Mouse (Mus musculus): ENCODE results near the gene Maneal.

Gene Maneal

GRCm38 (mm10) chr4:124861283-124862188, at the start of gene Maneal:
TSS of gene Maneal (minus strand) at chr4:124862171.
- ATAC-seq (ENCODE audit: low TSS enrichment), result peak; percentile 41

- no peak for ATAC-seq (ENCODE audit: low TSS enrichment)
Observed at GRCm38 (mm10) chr4:124905971-124906822, 44.2 kb upstream of the Maneal start.

GRCm38 (mm10) chr4:124905417-124905816, 43.4 kb upstream of the Maneal start:
- ATAC-seq (ENCODE audit: low TSS enrichment), result no peak

DNA sequence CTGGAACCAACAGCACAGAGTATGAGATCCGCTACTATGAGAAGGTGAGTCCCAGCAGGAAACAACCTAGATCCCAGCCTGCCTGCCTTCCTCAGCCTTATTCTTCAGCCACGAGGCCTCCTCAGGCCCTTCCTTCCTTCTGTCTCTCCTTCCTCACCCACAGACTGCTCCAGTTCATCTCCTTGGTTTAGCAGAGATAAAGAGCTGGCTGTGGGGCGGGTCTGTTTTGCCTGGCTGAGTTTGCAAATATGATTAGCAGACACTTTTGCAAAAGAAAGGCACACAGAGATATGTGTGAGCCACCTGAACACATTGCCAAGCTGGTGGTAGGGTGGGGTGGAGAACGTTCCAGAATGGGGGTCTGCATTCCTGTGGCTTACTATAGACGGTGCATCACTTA, 37.9 kb upstream of the Maneal start:
- ATAC-seq (ENCODE audit: low TSS enrichment), result no peak

- ATAC-seq (ENCODE audit: low TSS enrichment), result no peak
Observed at GRCm38 (mm10) chr4:124898428-124898827, 36.5 kb upstream of the Maneal start.

DNA sequence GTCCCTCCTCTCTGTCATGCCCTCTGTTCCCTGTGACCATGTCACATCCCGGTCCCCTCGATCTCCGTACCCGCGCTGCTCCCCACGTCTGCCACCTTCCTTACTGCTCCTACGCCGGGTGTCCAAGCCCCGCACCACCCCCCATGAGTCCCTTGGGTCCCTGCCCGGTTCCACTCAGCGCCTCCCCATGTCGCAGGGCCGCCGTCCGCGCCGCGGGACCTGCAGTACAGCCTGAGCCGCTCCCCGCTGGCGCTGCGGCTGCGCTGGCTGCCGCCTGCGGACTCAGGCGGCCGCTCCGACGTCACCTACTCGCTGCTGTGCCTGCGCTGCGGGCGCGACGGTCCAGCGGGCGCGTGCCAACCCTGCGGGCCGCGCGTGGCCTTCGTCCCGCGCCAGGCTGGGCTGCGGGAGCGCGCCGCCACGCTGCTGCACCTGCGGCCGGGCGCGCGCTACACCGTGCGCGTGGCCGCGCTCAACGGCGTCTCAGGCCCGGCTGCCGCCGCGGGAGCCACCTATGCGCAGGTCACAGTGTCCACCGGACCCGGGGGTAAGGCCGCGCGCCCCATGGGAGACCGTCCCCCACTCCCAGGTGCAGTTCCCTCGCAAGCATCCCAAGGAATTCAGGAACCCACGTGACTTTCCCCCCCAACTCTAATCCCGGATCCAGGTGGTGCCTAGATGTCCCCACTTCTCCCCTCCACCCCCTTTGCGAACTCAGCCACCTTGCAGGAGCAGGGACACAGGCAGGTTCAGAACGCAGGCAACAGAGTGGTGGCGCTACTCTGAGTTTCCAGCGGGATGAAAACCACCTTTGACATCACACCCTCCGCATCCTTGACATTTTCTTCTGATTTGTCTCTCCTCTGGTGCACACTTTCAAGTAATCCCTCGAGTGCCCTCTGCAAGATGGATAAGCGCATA, 32.8 kb upstream of the Maneal start:
- ATAC-seq (ENCODE audit: low TSS enrichment), result peak; percentile 79

DNA sequence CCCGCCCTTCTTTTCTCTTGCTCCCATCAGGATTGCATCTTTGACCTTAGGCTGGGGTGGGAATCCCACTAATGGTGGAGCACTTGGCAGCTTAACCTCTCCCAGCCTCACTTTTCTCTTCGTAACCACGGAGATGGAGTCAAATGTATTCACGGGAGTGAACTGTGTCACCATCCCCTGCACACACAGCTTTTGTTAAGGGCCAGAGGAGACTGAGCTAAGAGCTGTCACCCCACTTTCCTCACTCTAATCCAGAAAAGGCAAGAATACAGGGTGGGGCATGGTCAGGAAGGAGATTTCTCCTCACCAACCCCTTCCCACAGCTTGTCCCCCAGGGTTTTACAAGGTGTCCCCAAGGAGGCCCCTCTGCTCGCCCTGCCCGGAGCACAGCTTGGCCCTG, 31.8 kb upstream of the Maneal start:
- ATAC-seq (ENCODE audit: low TSS enrichment), result no peak

DNA sequence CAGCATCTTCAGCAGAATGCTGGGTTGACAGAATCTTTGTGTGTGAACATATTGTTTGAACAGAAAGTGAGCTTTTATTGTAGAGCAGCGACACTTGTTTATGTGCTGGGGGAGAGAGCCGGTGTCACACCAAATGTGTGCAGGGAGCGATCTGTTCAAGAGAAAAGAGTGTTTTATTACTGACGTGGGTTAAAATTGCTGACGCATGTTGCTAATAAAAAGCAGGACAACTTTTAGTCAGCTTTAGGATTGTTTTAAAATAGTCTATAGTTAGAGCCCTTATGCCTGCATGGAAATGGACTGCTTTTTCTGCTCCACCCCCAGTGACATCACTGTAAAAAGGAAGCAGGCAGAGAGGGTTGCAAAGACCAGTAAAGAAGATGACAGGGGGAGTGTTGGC, 28.9 kb upstream of the Maneal start:
- no peak for ATAC-seq (ENCODE audit: low TSS enrichment)

DNA sequence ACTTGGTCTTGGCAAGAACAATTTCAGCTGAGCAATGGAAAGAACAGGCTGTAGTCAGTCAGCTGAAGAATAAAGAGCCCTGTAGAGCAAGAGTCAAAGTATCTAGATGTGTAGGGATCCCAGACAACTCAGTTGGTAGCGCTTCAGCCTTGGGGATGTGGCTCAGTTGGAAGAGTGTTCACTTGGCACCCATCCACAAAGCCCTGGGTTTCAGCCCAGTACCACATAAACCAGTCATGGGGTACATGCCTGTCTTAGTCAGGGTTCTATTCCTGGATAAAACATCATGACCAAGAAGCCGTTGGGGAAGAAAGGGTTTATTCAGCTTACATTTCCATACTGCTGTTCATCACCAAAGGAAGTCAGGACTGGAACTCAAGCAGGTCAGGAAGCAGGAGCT, 28.0 kb upstream of the Maneal start:
- ATAC-seq (ENCODE audit: low TSS enrichment), result no peak

GRCm38 (mm10) chr4:124888702-124889101, 26.7 kb upstream of the Maneal start:
- ATAC-seq (ENCODE audit: low TSS enrichment), result peak; percentile 66

- ATAC-seq (ENCODE audit: low TSS enrichment), result peak; percentile 22; the same call in 1 of the 2 replicates
Observed at GRCm38 (mm10) chr4:124882151-124882729, 20.3 kb upstream of the Maneal start.

- ATAC-seq (ENCODE audit: low TSS enrichment), result peak; percentile 91
Observed at GRCm38 (mm10) chr4:124881341-124881908, 19.5 kb upstream of the Maneal start.

DNA sequence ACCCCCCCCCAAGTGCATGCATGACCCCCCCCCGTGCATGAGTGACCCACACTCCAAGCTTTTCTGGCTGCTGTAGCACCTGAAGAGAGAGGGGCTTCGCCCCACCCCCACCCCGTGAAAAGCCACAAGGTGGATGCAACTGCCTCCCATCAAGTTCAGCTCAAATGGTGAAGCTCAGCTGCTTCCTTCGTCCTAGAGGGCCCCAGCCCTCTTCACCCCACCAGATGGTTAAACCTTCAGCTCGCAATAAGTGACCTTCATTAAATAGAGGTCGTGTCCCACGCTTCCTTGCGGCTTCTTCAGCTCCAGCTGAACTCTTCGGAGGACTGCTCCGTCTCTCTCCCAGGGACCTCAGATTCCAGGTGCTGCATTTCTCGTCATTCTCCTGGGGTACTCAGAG, 18.6 kb upstream of the Maneal start, which contains the start of gene Epha10:
TSS of gene Epha10 (plus strand) at position 301 of the 400 bp plus-strand sequence.
- no peak for ATAC-seq (ENCODE audit: low TSS enrichment)

GRCm38 (mm10) chr4:124872719-124873118, 10.7 kb upstream of the Maneal start:
- ATAC-seq (ENCODE audit: low TSS enrichment), result no peak

- no peak for ATAC-seq (ENCODE audit: low TSS enrichment)
Observed at GRCm38 (mm10) chr4:124860446-124860845, 1.5 kb downstream of the Maneal start.

- ATAC-seq (ENCODE audit: low TSS enrichment), result no peak
Observed at GRCm38 (mm10) chr4:124858370-124858769, 3.6 kb downstream of the Maneal start.

GRCm38 (mm10) chr4:124856294-124856693, 5.7 kb downstream of the Maneal start:
- ATAC-seq (ENCODE audit: low TSS enrichment), result peak; percentile 71

DNA sequence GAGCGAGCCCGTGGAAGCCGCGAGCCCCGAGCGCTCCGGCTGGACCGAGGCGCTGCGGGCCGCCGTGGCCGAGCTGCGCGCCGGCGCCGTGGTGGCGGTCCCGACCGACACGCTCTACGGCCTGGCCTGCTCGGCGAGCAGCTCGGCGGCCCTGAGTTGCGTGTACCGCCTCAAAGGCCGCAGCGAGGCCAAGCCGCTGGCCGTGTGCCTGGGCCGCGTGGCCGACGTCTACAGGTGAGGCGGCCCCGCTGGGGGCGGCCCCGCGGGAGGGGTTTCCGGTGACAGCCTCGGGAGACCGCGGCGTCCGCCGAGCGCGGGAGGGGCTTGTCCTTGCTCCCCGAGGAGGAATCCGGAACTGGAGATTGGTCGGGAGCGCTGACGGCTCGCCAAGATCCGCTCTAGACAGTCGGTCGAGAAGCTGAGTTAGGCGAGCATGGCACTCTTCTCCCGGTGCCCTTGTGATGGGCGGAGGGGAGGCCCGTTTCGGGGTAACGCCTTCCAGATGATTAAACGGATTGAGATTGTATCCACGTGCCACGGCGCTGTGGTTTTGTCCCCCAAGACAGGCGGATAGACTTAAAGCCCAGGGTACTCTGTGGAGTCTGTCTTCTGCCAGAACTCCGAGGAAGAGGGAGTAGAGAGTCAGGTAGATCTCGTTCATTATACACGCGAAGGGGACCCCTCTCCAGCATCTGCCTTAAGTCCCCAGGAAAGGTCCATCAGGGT, 10.9 kb downstream of the Maneal start, which contains the start of gene 1110065P20Rik:
TSS of gene 1110065P20Rik (minus strand) at position 264 of the 726 bp plus-strand sequence.
- peak; percentile 38 for ATAC-seq (ENCODE audit: low TSS enrichment)

DNA sequence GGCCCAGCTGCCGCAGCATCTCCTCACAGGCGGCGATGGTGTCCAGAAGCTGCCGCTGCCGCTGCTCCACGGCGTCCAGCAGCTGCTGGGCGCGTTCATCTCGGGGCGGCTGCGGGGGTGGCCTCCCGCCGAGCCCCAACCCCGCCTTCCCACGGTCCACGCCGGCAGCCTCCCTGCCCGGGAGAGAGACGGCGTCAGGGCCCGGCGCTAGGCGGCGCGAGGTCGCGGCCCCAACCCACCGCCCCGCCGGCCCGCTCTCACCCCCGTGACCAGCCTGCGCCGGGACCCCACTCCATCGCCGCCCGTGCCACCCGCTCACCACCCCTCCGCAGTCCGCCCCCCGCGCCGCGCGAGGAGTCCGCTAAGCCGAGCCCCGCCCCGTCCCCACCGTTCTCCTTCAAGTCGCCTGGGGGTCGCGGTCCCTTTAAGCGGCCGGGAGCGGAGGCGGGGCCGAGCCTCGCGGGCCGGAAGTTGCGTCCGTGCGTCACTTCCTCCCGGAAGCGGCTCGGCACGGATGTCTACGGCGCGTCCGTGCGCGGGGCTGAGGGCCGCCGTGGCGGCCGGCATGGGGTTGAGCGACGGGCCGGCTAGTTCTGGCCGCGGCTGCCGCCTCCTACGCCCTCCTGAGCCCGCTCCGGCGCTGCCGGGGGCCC, 11.6 kb downstream of the Maneal start, which contains the start of gene Yrdc:
TSS of gene Yrdc (plus strand) at position 419 of the 653 bp plus-strand sequence.
- ATAC-seq (ENCODE audit: low TSS enrichment), result peak; percentile 69
